Mouse (Mus musculus) ZHBTc4 (cell line): ENCODE data around the gene Pitpnb.

Experiments used
- DNase-seq: peaks from one replicate; pipeline ENCODE4 v3.0.0-alpha.2; 2011; ENCODE audit warnings: low read depth, low spot score

Gene Pitpnb

GRCm38 (mm10) chr5:111344721-111345400 lies 14.3 kb downstream of the Pitpnb start:
- DNase-seq = no peak

GRCm38 (mm10) chr5:111356811-111357617 lies 26.5 kb downstream of the Pitpnb start:
- no peak for DNase-seq

- peak; percentile 48 for DNase-seq
These were observed 30.0 kb downstream of the Pitpnb start for GRCm38 (mm10) chr5:111360546-111360945.

- no peak for DNase-seq
These were observed 30.5 kb downstream of the Pitpnb start for GRCm38 (mm10) chr5:111361058-111361457.

- DNase-seq = no peak
These were observed 31.3 kb downstream of the Pitpnb start for GRCm38 (mm10) chr5:111361846-111362245.

GRCm38 (mm10) chr5:111363446-111364062 lies 33.0 kb downstream of the Pitpnb start:
- DNase-seq = peak; percentile 28

GRCm38 (mm10) chr5:111364533-111364932 lies 34.0 kb downstream of the Pitpnb start:
- peak; percentile 77 for DNase-seq

GRCm38 (mm10) chr5:111366140-111366539 lies 35.6 kb downstream of the Pitpnb start:
- no peak for DNase-seq

GRCm38 (mm10) chr5:111367937-111368517 lies 37.5 kb downstream of the Pitpnb start:
- DNase-seq = no peak

- no peak for DNase-seq
These were observed 38.0 kb downstream of the Pitpnb start for GRCm38 (mm10) chr5:111368576-111368975.

- no peak for DNase-seq
These were observed 45.1 kb downstream of the Pitpnb start for GRCm38 (mm10) chr5:111375616-111376015.

- DNase-seq = no peak
These were observed 45.9 kb downstream of the Pitpnb start for GRCm38 (mm10) chr5:111376276-111377020.

- no peak for DNase-seq
These were observed 47.8 kb downstream of the Pitpnb start for GRCm38 (mm10) chr5:111378126-111378993.

- no peak for DNase-seq
These were observed 52.8 kb downstream of the Pitpnb start for GRCm38 (mm10) chr5:111383335-111383734.

- DNase-seq = no peak
These were observed 60.3 kb downstream of the Pitpnb start for GRCm38 (mm10) chr5:111390911-111391310.

- DNase-seq = no peak
These were observed 60.9 kb downstream of the Pitpnb start for GRCm38 (mm10) chr5:111391485-111391884.

GRCm38 (mm10) chr5:111393346-111394197 lies 63.0 kb downstream of the Pitpnb start:
- DNase-seq = peak; percentile 77

GRCm38 (mm10) chr5:111394198-111395053 lies 63.9 kb downstream of the Pitpnb start:
- no peak for DNase-seq

- DNase-seq = no peak
These were observed 65.2 kb downstream of the Pitpnb start for GRCm38 (mm10) chr5:111395771-111396170.
